Mouse (Mus musculus) C2C12 (cell line): Measurements from ENCODE around the gene Naa15. TPM values are rescaled to one million over a fixed set of nuclear protein-coding genes. Genes with fewer than 3 reads are reported as not detected.

Experiments used
- H3K27me3 ChIP-seq: one replicate; pipeline ENCODE4 v1.6.1; 2011; ENCODE audit not compliant: control insufficient read depth, insufficient read depth, insufficient read length
- H3K36me3 ChIP-seq: one replicate; pipeline ENCODE4 v1.6.1; 2011; ENCODE audit not compliant: control insufficient read depth, insufficient read depth
- H3K4me3 ChIP-seq: one replicate; pipeline ENCODE4 v1.5.1; 2011; ENCODE audit warnings: mild to moderate bottlenecking, control low read depth; ENCODE audit not compliant: poor library complexity, insufficient read depth, severe bottlenecking
- H3K79me2 ChIP-seq: one replicate; pipeline ENCODE4 v1.6.1; 2011; ENCODE audit not compliant: control insufficient read depth, insufficient read depth
- H3K79me3 ChIP-seq: one replicate; pipeline ENCODE4 v1.6.1; 2011; ENCODE audit warnings: low read depth, control low read depth
- H3ac ChIP-seq: one replicate; pipeline ENCODE3; 2011; ENCODE audit warnings: low read depth; ENCODE audit not compliant: control insufficient read depth, insufficient read length
- CEBPB ChIP-seq: IDR thresholded peaks from one replicate; pipeline ENCODE4 v1.6.1; 2011; ENCODE audit warnings: low read depth, mild to moderate bottlenecking, control low read depth, moderate library complexity
- CTCF ChIP-seq: IDR thresholded peaks from one replicate; pipeline ENCODE4 v1.5.1; 2011; ENCODE audit not compliant: control insufficient read depth, insufficient read depth, insufficient read length
- FOSL1 ChIP-seq: IDR thresholded peaks from one replicate; pipeline ENCODE4 v1.8.0; 2011; ENCODE audit warnings: mild to moderate bottlenecking, low read length; ENCODE audit not compliant: poor library complexity, insufficient read depth, severe bottlenecking
- MAX ChIP-seq: IDR thresholded peaks from one replicate; pipeline ENCODE4 v1.6.1; 2011; ENCODE audit warnings: mild to moderate bottlenecking, control low read depth
- MYOD1 ChIP-seq: IDR thresholded peaks from one replicate; pipeline ENCODE4 v1.6.1; 2011; ENCODE audit warnings: low read depth; ENCODE audit not compliant: control insufficient read depth, insufficient read length
- MYOG ChIP-seq: IDR thresholded peaks from one replicate; pipeline ENCODE4 v1.6.1; 2011; ENCODE audit not compliant: control insufficient read depth, insufficient read length; ENCODE audit errors: extremely low read depth
- USF1 ChIP-seq: IDR thresholded peaks from one replicate; pipeline ENCODE4 v1.6.1; 2011; ENCODE audit warnings: low read depth, mild to moderate bottlenecking, control low read depth, moderate library complexity
- polyA plus RNA-seq: library from polyadenylated mRNA; unstranded; fragments of >200 nt; fragmentation: generic; extraction: Trizol; gene quantifications from one replicate; pipeline ENCODE4 v1.2.1, GENCODE M21; 2012; ENCODE audit warnings: missing spikeins

The Naa15 gene
- polyA plus RNA-seq, 1 experiment: 13.3 TPM

- Histone ChIP-seq H3K4me3 (no peak overlapping the region), H3ac (no peak overlapping the region), H3K79me2 (no peaks in the 10 kb centered on the region), H3K27me3 (no peaks in the 10 kb centered on the region), H3K79me3 (no peaks in the 10 kb centered on the region), H3K36me3 (no peaks in the 10 kb centered on the region)
- TF ChIP-seq MYOD1 (no peak), USF1 (no peak), FOSL1 (no peak), MAX (no peak), MYOG (no peak), CEBPB (no peak), CTCF (no peak)
Observed at GRCm38 (mm10) chr3:51373544-51373943, 41.4 kb upstream of the Naa15 start.

GRCm38 (mm10) chr3:51375307-51376265 lies 39.4 kb upstream of the Naa15 start:
- Histone ChIP-seq H3K79me3 (no peaks in the 10 kb centered on the region), H3K79me2 (no peaks in the 10 kb centered on the region), H3ac (no peak overlapping the region), H3K4me3 (no peak overlapping the region), H3K36me3 (no peaks in the 10 kb centered on the region), H3K27me3 (no peaks in the 10 kb centered on the region)
- TF ChIP-seq CTCF (peak; percentile 13), FOSL1 (no peak)

- no peak overlapping the region for H3ac ChIP-seq
- no peaks in the 10 kb centered on the region for H3K36me3 ChIP-seq
- H3K79me3 ChIP-seq: no peaks in the 10 kb centered on the region
- TF ChIP-seq CEBPB: no peak
- no peak for TF ChIP-seq MYOD1
- TF ChIP-seq CTCF: no peak
- no peak for TF ChIP-seq USF1
- TF ChIP-seq MAX: no peak
- no peak for TF ChIP-seq FOSL1
- no peak for TF ChIP-seq MYOG
- no peaks in the 10 kb centered on the region for H3K27me3 ChIP-seq
- no peak overlapping the region for H3K4me3 ChIP-seq
- no peaks in the 10 kb centered on the region for H3K79me2 ChIP-seq
Observed at GRCm38 (mm10) chr3:51377878-51378664, 36.9 kb upstream of the Naa15 start.

- Histone ChIP-seq H3K4me3 (no peak overlapping the region), H3K79me2 (no peaks in the 10 kb centered on the region), H3K79me3 (no peaks in the 10 kb centered on the region), H3ac (no peak overlapping the region), H3K27me3 (no peaks in the 10 kb centered on the region), H3K36me3 (no peaks in the 10 kb centered on the region)
- no peak for TF ChIP-seq MYOD1
- TF ChIP-seq CTCF: no peak
- TF ChIP-seq USF1: no peak
- TF ChIP-seq CEBPB: no peak
- TF ChIP-seq MAX: no peak
- TF ChIP-seq MYOG: no peak
- no peak for TF ChIP-seq FOSL1
Observed at GRCm38 (mm10) chr3:51378665-51378946, 36.3 kb upstream of the Naa15 start.

GRCm38 (mm10) chr3:51379786-51380659 lies 34.9 kb upstream of the Naa15 start:
- H3K79me2 ChIP-seq: no peaks in the 10 kb centered on the region
- H3K79me3 ChIP-seq: no peaks in the 10 kb centered on the region
- no peaks in the 10 kb centered on the region for H3K36me3 ChIP-seq
- H3ac ChIP-seq: no peak overlapping the region
- no peaks in the 10 kb centered on the region for H3K27me3 ChIP-seq
- TF ChIP-seq FOSL1: no peak
- TF ChIP-seq MYOD1: no peak
- no peak for TF ChIP-seq CEBPB
- TF ChIP-seq MYOG: no peak
- H3K4me3 ChIP-seq: no peak overlapping the region
